Mouse (Mus musculus) gonadal fat pad, adult 2 months (tissue): ENCODE measurements around the gene Obscn. TPM values are rescaled to one million over a fixed set of nuclear protein-coding genes. Genes with fewer than 3 reads are reported as not detected.

Source experiments
- DNase-seq: peaks from one replicate; pipeline ENCODE4 v3.0.0-alpha.2; 2012; ENCODE audit warnings: low read depth
- polyA plus RNA-seq: library from polyadenylated mRNA; depleted of rRNA; stranded (reverse); fragments of >200 nt; gene quantifications from 2 replicates; pipeline ENCODE4 v1.2.3, GENCODE M21; 2012; rRNA removed

Obscn gene
- 0.37 and 0.70 TPM in 2 replicates for polyA plus RNA-seq

GRCm38 (mm10) chr11:59135904-59136452 is at the start of gene Obscn:
Obscn (minus strand) TSS chr11:59136402.
- no peak for DNase-seq

GRCm38 (mm10) chr11:59185490-59185889 is 49.3 kb upstream of the Obscn start:
- DNase-seq: no peak

DNA sequence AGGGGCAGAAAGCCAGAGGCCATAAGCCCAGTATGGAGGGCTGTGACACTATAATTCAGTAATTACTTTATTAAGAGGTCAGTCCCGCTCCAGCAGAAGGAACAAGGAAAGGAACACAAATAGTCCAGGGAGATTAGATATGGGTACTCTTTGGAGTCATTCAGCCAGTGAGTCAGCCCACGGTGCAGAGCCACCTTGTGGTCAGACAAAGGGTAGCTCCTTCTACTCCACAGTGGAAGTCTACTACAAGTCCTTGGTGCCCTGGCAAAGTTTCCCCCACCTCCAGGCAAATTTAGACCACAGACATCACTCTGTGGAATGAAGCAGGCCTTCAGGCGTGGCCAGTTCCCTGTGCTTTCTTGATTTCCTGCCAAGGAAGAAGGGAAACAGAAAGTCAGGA is 47.6 kb upstream of the Obscn start:
- no peak for DNase-seq

DNA sequence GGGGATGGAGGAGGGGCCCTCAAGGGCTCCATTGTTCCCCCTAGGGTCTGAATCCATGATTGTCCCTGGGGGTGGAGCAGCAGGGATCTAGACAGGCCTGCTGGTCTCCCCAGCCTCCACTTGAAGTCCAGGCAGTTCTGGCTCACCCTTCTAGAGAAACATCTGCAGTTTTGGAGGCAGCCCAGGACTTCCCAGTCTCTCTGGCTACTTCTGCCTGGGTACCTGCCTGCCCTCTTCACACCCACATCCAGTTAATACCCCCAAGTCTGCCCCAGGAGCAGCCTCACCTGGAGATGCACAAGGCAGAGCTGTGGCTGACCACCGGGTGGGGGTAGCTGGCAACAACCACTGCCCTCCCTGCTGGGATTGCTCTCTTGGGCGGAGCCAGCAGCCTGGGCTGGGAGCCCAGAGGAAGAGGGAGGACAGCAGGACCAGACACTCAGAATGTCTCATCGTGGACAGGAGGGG is 46.7 kb upstream of the Obscn start, which contains the start of gene Gjc2:
Gjc2 (minus strand) TSS at position 350 of the 468 bp plus-strand sequence.
- DNase-seq: no peak

DNA sequence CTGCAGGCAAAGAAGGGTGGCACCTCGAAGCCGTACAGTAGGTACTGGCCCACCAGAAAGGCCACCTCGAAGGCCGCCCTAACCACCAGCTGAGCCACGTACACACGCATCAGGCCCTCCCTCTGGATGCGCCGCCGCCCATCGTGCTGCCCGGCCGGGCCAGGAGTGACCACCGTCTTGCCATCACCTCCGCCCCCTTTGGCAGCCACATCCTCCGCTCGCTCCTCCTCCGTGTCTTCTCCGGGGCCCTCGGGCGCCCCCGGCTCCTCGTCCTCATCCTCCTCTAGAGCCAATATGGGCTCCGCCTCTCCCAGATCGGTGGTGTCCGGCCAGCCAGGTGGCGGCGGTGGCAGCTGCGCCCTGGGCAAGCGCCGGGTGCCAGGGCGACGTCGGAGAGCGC is 40.7 kb upstream of the Obscn start:
- DNase-seq: no peak

DNA sequence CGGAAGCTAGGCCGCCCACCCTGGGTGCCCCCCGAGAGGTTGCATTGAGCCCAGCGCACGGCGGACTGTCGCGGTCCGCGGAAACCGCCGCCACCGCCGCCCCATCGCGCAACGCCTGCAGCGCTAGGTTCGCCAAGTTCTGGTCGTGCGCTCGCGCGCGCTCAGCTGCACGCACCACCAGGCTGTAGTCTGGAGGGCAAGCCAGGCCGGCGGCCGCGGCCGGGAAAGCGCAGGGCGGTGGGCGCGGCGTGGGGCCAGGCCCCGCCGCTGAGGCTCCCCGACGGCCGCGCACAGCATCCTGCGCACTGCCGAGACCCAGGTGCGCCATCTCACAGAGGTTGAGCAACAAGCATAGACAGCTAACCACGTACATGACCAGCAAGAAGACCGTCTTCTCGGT is 40.3 kb upstream of the Obscn start:
- no peak for DNase-seq

DNA sequence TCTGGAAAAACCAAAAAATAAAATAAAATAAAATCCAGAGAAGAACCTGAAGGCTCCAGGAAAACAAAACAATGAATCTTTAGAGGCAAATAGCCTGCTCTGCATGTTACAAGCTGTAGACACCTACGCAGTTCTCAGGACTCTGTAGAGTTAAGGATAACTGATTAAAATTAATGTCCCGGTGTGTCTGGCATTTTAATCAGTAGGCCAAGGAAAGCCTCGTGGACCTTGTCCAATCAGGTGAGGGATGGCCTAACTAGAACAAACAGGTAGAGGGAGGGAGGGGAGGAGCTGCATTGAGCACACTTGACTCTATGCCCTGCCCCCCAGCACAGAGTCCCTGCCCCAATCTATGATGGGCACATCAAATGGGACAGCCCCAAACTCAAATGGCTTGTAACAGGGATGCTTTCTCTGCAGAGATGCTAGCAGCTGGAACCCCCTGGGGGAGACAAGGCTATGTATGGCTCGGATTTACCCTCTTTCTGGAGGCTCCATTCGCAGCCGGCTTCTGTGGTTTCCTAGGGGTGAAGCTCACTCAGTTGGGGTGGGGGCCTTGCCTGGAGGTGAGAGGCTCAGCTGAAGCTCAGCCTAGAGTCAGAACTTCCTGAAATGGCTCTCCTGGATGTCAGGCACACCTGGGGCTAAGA is 38.1 kb upstream of the Obscn start:
- no peak for DNase-seq

DNA sequence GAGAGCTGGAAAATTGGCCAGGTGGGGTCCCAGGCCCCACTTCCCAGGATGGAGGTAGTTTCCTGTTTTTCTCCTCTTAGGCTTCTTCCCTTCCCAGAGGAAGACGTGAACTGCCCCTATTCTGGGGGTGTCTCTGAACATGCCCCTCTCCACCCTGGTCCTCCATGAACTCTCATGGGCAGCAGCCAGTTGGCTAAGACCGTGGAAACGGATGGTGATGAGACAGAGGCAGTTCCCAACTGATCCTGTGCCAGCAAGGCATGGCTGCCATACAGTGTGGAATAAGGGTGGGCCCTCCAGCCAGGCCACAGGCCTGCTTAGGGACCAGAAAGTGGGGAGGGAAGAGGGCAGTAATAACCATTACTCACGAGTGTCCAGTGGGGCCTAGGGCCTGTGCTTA is 34.3 kb upstream of the Obscn start:
- DNase-seq: no peak

DNA sequence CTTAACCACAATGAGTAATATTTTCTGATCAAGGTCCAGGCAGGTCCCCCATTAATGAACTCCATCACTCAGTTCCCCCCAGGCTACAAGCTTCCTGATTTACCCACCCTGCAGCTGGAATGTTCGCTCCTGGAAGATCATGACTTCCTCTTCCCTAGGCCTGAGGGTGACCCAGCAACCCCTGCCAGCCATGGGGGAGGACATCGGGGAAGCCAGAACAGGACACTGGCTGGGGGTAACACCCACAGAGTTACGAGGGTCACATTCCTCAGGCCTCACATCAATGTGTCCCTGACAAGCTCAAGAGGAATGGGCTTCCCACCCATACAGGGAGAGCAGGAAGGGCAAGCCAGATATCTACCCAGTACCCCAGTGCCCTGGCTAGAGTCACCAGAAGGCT is 33.6 kb upstream of the Obscn start:
- no peak for DNase-seq

DNA sequence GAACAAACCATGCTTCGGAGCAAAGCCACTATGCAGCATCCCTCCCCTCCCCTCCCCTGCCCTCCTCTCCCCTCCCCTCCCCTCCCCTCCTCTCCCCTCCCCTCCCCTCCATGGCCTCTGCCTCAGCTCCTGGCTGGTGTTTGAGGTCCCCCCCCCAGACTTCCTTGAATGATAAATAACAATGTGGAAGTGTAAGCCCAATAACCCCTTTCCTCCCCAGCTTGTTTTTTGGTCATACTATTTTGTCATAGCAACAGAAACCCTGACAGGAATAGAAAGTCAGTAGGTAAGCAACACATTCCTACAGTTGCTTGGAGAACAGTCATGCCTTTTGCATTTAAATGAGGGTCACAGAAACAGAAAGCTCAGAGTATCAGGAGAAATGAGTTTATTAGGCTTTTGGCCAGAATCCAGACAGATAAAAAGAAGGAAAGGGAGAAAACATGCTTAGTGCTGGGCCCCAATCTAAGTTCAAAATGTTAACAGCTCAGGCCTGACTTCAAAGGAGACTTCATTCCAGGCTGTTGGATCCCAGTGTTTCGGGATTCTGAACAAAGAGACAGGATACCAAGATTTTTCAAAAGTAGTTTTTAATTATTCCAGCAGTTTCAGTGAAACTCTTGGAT is 29.5 kb upstream of the Obscn start:
- no peak for DNase-seq

DNA sequence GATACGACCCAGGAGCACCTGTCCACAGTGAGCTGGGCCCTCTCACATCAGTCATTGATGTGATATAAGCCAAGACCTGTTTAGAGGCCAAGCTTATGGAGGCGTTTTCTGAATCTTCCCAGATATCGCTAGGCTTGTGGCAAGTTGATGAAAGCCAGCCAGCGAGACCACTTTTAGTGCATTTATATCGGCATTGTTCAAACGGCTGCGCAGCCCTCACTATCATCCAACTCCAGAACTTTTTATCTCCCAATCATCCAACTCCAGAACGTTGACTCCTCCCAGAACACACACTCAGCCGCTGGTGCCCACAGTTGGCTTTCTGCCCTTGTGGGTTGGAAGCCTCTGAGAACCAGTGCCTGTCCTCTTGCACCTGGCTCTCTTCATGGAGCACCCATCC is 28.2 kb upstream of the Obscn start:
- DNase-seq: no peak

DNA sequence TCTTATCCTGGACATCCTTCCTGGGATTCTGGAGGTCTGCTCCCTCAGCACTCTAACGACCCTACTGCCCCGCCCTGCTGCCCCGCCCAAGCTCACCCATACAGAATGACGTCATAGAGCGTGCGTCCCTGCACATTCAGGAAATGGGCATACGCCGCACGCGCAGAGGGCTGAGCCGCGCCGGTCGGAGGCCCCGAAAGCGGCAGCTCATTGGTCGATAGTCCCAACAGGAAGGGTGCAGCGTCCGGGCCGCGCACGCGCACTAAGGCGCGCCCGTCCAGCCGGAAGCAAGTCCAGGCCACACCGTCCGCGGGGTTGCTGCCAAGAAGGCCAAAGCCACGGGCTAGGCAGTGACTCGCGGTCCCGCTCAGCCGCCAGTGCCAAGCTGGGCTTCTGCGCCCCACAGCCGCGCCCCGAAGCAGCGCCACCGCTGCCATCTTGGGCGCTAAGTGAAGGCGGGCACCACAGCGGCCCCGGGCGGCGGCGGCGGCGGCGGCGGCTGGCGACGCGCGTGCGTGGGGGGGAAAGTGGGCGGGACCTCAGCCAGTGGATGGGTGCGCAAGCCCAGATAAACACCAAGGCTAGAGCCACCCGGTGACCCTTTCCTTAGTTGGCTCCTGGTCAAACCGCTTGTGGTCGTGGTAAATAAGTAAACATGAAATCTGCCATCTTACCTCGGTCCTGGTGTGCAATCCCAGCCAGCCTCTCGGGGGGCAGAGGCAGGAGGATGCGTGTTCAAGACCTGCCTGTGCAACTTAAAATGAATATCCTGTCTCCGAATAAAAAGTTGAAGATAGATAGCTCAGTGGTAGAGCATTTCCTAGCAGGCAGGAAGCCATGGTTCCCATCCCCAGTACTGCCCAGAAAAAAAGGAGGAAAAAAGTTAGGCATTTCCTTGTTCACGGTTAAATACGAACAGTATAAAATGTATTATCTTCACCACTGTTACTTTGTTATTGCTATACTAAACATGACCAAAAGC is 27.3 kb upstream of the Obscn start, which contains the start of gene Iba57:
Iba57 (minus strand) TSS at position 485 of the 982 bp plus-strand sequence.
- no peak for DNase-seq

DNA sequence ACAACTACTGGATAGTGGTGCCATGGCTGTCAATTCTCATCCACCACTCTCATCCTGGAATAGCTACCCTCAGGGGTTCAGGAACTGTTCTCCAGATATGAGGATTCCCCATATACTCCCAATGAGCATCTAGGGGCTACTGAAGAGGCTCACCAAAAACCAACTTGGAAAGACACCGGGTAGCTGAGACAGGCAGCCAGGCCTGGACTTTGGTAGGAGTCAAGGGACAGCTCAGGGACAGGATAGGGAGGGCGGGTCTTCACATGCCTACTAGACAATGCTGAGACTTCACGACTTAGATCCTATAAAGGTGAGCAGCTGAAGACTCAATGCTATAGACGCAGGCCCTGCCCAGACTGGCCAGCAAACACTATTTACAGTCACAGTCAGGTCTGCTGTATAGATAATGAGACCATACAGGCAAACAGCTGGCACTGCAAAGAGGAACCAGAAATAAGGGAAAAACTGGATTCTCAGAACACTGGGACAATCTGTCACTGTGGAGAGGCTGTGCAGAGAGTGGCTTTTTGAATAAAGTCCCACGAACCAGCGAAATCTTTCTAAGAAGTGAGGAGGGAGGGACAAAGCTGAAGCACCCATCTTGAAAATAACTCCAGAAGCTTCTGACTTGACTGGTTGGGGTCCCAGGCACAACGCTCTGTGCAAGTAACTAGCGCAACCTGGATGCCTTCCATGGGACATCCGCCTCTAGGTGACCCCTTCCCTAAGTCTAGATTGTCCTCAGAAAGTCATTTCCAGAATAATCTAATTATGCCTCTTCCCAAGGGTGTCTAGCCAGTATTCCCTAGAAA is 26.4 kb upstream of the Obscn start:
- DNase-seq: no peak

- DNase-seq: no peak
Observed at GRCm38 (mm10) chr11:59161398-59161797, 25.2 kb upstream of the Obscn start.

- DNase-seq: no peak
Observed at GRCm38 (mm10) chr11:59159558-59159957, 23.4 kb upstream of the Obscn start.

DNA sequence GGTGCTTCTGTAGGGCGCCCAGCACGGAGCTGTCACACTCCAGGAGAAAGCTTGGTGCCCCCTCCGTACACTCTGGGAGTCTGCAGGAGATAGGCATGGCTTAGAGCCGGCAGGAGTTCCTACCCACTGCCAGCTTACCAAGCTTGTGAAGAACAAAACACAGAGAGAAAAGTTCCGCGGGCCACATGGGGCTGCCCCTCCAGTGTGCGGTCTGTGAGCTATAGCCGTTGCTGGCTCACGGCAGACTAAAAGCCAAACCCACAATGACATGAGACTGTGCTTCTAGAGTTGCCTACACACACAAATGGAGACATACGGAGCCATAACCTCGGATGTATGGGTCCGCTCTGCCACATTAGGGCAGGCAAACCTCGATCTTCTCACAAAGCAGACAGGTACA is 22.9 kb upstream of the Obscn start:
- DNase-seq: no peak

DNA sequence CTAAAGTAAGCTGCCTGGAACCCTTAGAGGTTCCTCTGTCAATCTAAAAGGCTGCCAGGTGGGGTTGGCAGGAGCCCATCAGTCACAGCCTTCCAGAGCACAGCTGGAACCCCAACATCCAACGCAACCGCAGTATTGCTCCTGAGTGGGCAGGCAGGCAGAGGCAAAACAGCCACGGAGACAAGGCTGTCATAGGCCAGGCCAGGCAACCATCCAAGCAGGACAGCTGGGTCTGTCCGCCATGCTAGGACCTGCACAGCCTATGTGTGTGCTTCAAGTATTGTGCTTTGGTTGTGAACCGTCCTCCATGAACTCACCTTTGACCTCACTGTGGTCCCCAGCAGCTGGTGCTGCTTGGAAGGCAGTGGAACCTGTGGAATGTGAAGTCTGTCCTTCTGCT is 19.7 kb upstream of the Obscn start:
- no peak for DNase-seq

DNA sequence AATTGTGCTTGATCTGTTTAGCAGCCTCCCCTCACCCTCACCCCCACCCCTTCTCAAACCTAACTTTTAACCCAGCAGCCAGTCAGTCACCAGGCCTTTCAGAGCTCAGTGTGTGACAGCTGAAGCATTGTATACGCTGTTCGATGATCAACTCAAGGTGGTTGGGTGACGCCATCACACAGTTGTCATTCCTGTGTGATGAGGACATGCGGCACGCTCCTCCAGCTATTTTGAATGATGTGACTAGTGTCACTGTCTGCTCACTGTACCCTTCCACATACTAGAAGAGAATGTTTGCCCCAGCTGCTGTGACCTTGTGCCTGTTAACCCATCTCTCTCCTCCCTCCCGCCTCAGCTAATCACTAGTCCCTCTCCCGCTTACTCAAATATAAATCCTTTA is 18.0 kb upstream of the Obscn start:
- DNase-seq: no peak

- DNase-seq: no peak
Observed at GRCm38 (mm10) chr11:59151729-59152128, 15.5 kb upstream of the Obscn start.

DNA sequence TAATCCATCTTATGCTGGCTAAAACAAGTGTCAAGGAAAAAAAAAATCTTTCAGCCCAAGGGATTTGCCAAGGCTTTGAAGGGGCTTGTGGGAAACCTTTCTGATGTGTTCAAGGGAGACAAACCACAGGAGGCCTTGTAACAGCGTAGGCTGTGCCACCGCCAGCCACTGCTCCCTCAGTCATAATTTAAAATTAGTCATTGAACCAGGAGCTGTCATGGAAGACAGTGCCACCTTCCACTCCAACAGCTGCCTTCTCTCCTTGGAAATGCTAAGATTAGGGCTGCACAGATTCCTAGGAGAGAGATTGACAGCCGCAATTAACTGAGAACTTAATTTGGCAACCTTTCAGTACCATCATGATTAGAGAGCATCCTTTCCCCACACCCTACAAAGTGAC is 13.1 kb upstream of the Obscn start:
- no peak for DNase-seq

- no peak for DNase-seq
Observed at GRCm38 (mm10) chr11:59142962-59143361, 6.8 kb upstream of the Obscn start.
